Mouse (Mus musculus): ENCODE measurements at regions not wholly inside any gene's neighbourhood (a gene's known extent, or its start where the extent isn't known, plus 50 kb on each side); places are given as distances from the start of the nearest gene placed in this dataset.

GRCm38 (mm10) chr6:127269525-127270044, 117.6 kb upstream of the Ccnd2 start:
- Histone ChIP-seq H3K36me3 (ENCODE audit: control insufficient read depth, insufficient read depth) (no peaks in the 10 kb centered on the region), H3K4me3 (ENCODE audit: insufficient read depth, poor library complexity, severe bottlenecking) (no peak overlapping the region), H3K79me3 (ENCODE audit: low read depth) (no peaks in the 10 kb centered on the region), H3ac (ENCODE audit: control insufficient read depth, insufficient read length, low read depth) (no peak overlapping the region), H3K79me2 (ENCODE audit: control insufficient read depth, insufficient read depth) (no peaks in the 10 kb centered on the region), H3K27me3 (ENCODE audit: control insufficient read depth, insufficient read depth, insufficient read length) (no peaks in the 10 kb centered on the region)
- TF ChIP-seq MYOD1 (IDR thresholded peaks at IDR 0.05; ENCODE audit: control insufficient read depth, insufficient read length, low read depth) (no peak), CEBPB (IDR thresholded peaks at IDR 0.05; ENCODE audit: low read depth) (no peak)

GRCm38 (mm10) chr6:127270774-127271173, 118.8 kb upstream of the Ccnd2 start:
- Histone ChIP-seq H3ac (ENCODE audit: control insufficient read depth, insufficient read length, low read depth) (no peak overlapping the region), H3K4me3 (ENCODE audit: insufficient read depth, poor library complexity, severe bottlenecking) (no peak overlapping the region), H3K27me3 (ENCODE audit: control insufficient read depth, insufficient read depth, insufficient read length) (no peaks in the 10 kb centered on the region), H3K79me2 (ENCODE audit: control insufficient read depth, insufficient read depth) (no peaks in the 10 kb centered on the region), H3K36me3 (ENCODE audit: control insufficient read depth, insufficient read depth) (no peaks in the 10 kb centered on the region), H3K79me3 (ENCODE audit: low read depth) (no peaks in the 10 kb centered on the region)
- no peak for TF ChIP-seq CEBPB (IDR thresholded peaks at IDR 0.05; ENCODE audit: low read depth)
- TF ChIP-seq MYOD1 (IDR thresholded peaks at IDR 0.05; ENCODE audit: control insufficient read depth, insufficient read length, low read depth): no peak

- no peak overlapping the region for H3K4me3 ChIP-seq (ENCODE audit: insufficient read depth, poor library complexity, severe bottlenecking)
- no peak for TF ChIP-seq CTCF (IDR thresholded peaks at IDR 0.05; ENCODE audit: control insufficient read depth, insufficient read depth, insufficient read length)
- TF ChIP-seq USF1 (IDR thresholded peaks at IDR 0.05; ENCODE audit: low read depth): no peak
- TF ChIP-seq FOSL1 (IDR thresholded peaks at IDR 0.05; ENCODE audit: insufficient read depth, low read length, poor library complexity, severe bottlenecking): no peak
- no peak for TF ChIP-seq MYOD1 (IDR thresholded peaks at IDR 0.05; ENCODE audit: control insufficient read depth, insufficient read length, low read depth)
- no peak for TF ChIP-seq MYOG (IDR thresholded peaks at IDR 0.05; ENCODE audit: control insufficient read depth, extremely low read depth, insufficient read length)
- TF ChIP-seq MAX (IDR thresholded peaks at IDR 0.05): no peak
- no peak for TF ChIP-seq CEBPB (IDR thresholded peaks at IDR 0.05; ENCODE audit: low read depth)
- no peaks in the 10 kb centered on the region for H3K79me3 ChIP-seq (ENCODE audit: low read depth)
- H3K27me3 ChIP-seq (ENCODE audit: control insufficient read depth, insufficient read depth, insufficient read length): no peaks in the 10 kb centered on the region
- no peak overlapping the region for H3ac ChIP-seq (ENCODE audit: control insufficient read depth, insufficient read length, low read depth)
- no peaks in the 10 kb centered on the region for H3K79me2 ChIP-seq (ENCODE audit: control insufficient read depth, insufficient read depth)
- no peaks in the 10 kb centered on the region for H3K36me3 ChIP-seq (ENCODE audit: control insufficient read depth, insufficient read depth)
Measured at GRCm38 (mm10) chr6:127271418-127271817, 119.4 kb upstream of the Ccnd2 start.

- Histone ChIP-seq H3K4me3 (ENCODE audit: insufficient read depth, poor library complexity, severe bottlenecking) (no peak overlapping the region), H3K27me3 (ENCODE audit: control insufficient read depth, insufficient read depth, insufficient read length) (no peaks in the 10 kb centered on the region)
Measured at GRCm38 (mm10) chr6:127272630-127273029, 120.6 kb upstream of the Ccnd2 start.

GRCm38 (mm10) chr6:127274732-127275429, 122.9 kb upstream of the Ccnd2 start:
- TF ChIP-seq MAX (IDR thresholded peaks at IDR 0.05) (no peak), MYOD1 (IDR thresholded peaks at IDR 0.05; ENCODE audit: control insufficient read depth, insufficient read length, low read depth) (no peak), CTCF (IDR thresholded peaks at IDR 0.05; ENCODE audit: control insufficient read depth, insufficient read depth, insufficient read length) (no peak)
- Histone ChIP-seq H3K4me3 (ENCODE audit: insufficient read depth, poor library complexity, severe bottlenecking) (no peak overlapping the region), H3ac (ENCODE audit: control insufficient read depth, insufficient read length, low read depth) (no peak overlapping the region), H3K36me3 (ENCODE audit: control insufficient read depth, insufficient read depth) (no peaks in the 10 kb centered on the region), H3K27me3 (ENCODE audit: control insufficient read depth, insufficient read depth, insufficient read length) (no peaks in the 10 kb centered on the region), H3K79me2 (ENCODE audit: control insufficient read depth, insufficient read depth) (no peaks in the 10 kb centered on the region), H3K79me3 (ENCODE audit: low read depth) (no peaks in the 10 kb centered on the region)

More at GRCm38 (mm10) chr6:127272630-127273029, 120.6 kb upstream of the Ccnd2 start:
- H3K79me3 ChIP-seq (ENCODE audit: low read depth): no peaks in the 10 kb centered on the region
- H3ac ChIP-seq (ENCODE audit: control insufficient read depth, insufficient read length, low read depth): no peak overlapping the region
- H3K36me3 ChIP-seq (ENCODE audit: control insufficient read depth, insufficient read depth): no peaks in the 10 kb centered on the region
- no peak for TF ChIP-seq CEBPB (IDR thresholded peaks at IDR 0.05; ENCODE audit: low read depth)
- no peak for TF ChIP-seq CTCF (IDR thresholded peaks at IDR 0.05; ENCODE audit: control insufficient read depth, insufficient read depth, insufficient read length)
- TF ChIP-seq FOSL1 (IDR thresholded peaks at IDR 0.05; ENCODE audit: insufficient read depth, low read length, poor library complexity, severe bottlenecking): no peak
- TF ChIP-seq USF1 (IDR thresholded peaks at IDR 0.05; ENCODE audit: low read depth): no peak
- TF ChIP-seq MAX (IDR thresholded peaks at IDR 0.05): no peak
- no peak for TF ChIP-seq MYOG (IDR thresholded peaks at IDR 0.05; ENCODE audit: control insufficient read depth, extremely low read depth, insufficient read length)
- TF ChIP-seq MYOD1 (IDR thresholded peaks at IDR 0.05; ENCODE audit: control insufficient read depth, insufficient read length, low read depth): no peak
- H3K79me2 ChIP-seq (ENCODE audit: control insufficient read depth, insufficient read depth): no peaks in the 10 kb centered on the region

- TF ChIP-seq CTCF (IDR thresholded peaks at IDR 0.05; ENCODE audit: control insufficient read depth, insufficient read depth, insufficient read length): no peak
- TF ChIP-seq MYOG (IDR thresholded peaks at IDR 0.05; ENCODE audit: control insufficient read depth, extremely low read depth, insufficient read length): no peak
- TF ChIP-seq MYOD1 (IDR thresholded peaks at IDR 0.05; ENCODE audit: control insufficient read depth, insufficient read length, low read depth): no peak
- TF ChIP-seq USF1 (IDR thresholded peaks at IDR 0.05; ENCODE audit: low read depth): no peak
- no peak for TF ChIP-seq CEBPB (IDR thresholded peaks at IDR 0.05; ENCODE audit: low read depth)
- TF ChIP-seq FOSL1 (IDR thresholded peaks at IDR 0.05; ENCODE audit: insufficient read depth, low read length, poor library complexity, severe bottlenecking): no peak
- TF ChIP-seq MAX (IDR thresholded peaks at IDR 0.05): no peak
- H3K79me3 ChIP-seq (ENCODE audit: low read depth): no peaks in the 10 kb centered on the region
- no peaks in the 10 kb centered on the region for H3K79me2 ChIP-seq (ENCODE audit: control insufficient read depth, insufficient read depth)
- no peak overlapping the region for H3ac ChIP-seq (ENCODE audit: control insufficient read depth, insufficient read length, low read depth)
- no peaks in the 10 kb centered on the region for H3K36me3 ChIP-seq (ENCODE audit: control insufficient read depth, insufficient read depth)
- H3K4me3 ChIP-seq (ENCODE audit: insufficient read depth, poor library complexity, severe bottlenecking): no peak overlapping the region
- H3K27me3 ChIP-seq (ENCODE audit: control insufficient read depth, insufficient read depth, insufficient read length): no peaks in the 10 kb centered on the region
Measured at GRCm38 (mm10) chr6:127275430-127275784, 123.4 kb upstream of the Ccnd2 start.
